Mouse (Mus musculus) heart, postnatal 0 days (tissue): Measurements from ENCODE around the gene Syn3. TPM values are rescaled to one million over a fixed set of nuclear protein-coding genes. Genes with fewer than 3 reads are reported as not detected.

Experiments
- ATAC-seq: fragments of 200-750 bp; cut with Nextera tagmentation; 2 replicates; pipeline ENCODE4 v1.8.0; 2017; ENCODE audit warnings: low read depth, moderate number of reproducible peaks, moderate library complexity; ENCODE audit not compliant: insufficient read depth
- DNase-seq: peaks from one replicate; pipeline ENCODE4 v3.0.0-alpha.2; 2016; ENCODE audit warnings: low spot score
- H3K27ac ChIP-seq: fragments of 300-500 bp; sonication (generic); 2 replicates; pipeline ENCODE4 v1.5.1; 2014; ENCODE audit warnings: low read depth, mild to moderate bottlenecking
- H3K27me3 ChIP-seq: fragments of 300-500 bp; sonication (generic); 2 replicates; pipeline ENCODE4 v1.6.1; 2014; ENCODE audit warnings: low read length, mixed read lengths; ENCODE audit not compliant: control insufficient read depth, insufficient read depth
- H3K36me3 ChIP-seq: fragments of 300-500 bp; sonication (generic); replicated peaks from 2 replicates; pipeline ENCODE4 v1.6.1; 2014; ENCODE audit warnings: low read length, mixed read lengths; ENCODE audit not compliant: control insufficient read depth, insufficient read depth
- H3K4me1 ChIP-seq: fragments of 300-500 bp; sonication (generic); 2 replicates; pipeline ENCODE4 v1.6.1; 2014; ENCODE audit warnings: antibody characterized with exemption; ENCODE audit not compliant: control insufficient read depth, insufficient read depth
- H3K4me2 ChIP-seq: fragments of 300-500 bp; sonication (generic); 2 replicates; pipeline ENCODE4 v1.6.1; 2014; ENCODE audit warnings: low read depth, mild to moderate bottlenecking, low read length, moderate library complexity
- H3K4me3 ChIP-seq: fragments of 300-500 bp; sonication (generic); 2 replicates; pipeline ENCODE4 v1.5.1; 2014; ENCODE audit warnings: low read depth, low read length
- H3K9ac ChIP-seq: fragments of 300-500 bp; sonication (generic); replicated peaks from 2 replicates; pipeline ENCODE4 v1.6.1; 2014; ENCODE audit warnings: low read depth, low read length, mixed read lengths
- H3K9me3 ChIP-seq: fragments of 300-500 bp; sonication (generic); replicated peaks from 2 replicates; pipeline ENCODE4 v1.6.1; 2016; ENCODE audit warnings: low read length; ENCODE audit not compliant: control insufficient read depth
- CTCF ChIP-seq: IDR thresholded peaks from 2 replicates; pipeline ENCODE4 v1.5.1; 2016; ENCODE audit warnings: antibody characterized with exemption, control low read depth, low read depth
- EP300 ChIP-seq: IDR thresholded peaks from 2 replicates; pipeline ENCODE4 v1.6.1; 2016; ENCODE audit warnings: antibody characterized with exemption, low read depth
- WGBS: fragments of 180-500 bp; shearing (Covaris S2); extraction: QIAGEN DNeasy Blood & Tissue Kit; methylation state at CpG from one replicate; pipeline ENCODE4 v1.1.7; 2014; 5-methylcytosine and 5-hydroxymethylcytosine counted together
- polyA plus RNA-seq: library from polyadenylated mRNA; unstranded; fragments of >200 nt; fragmentation: Nextera tagmentation; extraction: Ambion mirVana; gene quantifications from 2 replicates; pipeline ENCODE4 v1.2.1, GENCODE M21; 2015
- total RNA-seq: library from RNA; depleted of rRNA; stranded (reverse); fragments of >200 nt; gene quantifications from 2 replicates; pipeline ENCODE4 v1.2.3, GENCODE M21; 2014; ENCODE audit warnings: low replicate concordance

The Syn3 gene
- total and polyA plus RNA-seq, 2 experiments from 2014 or later: 0.48 TPM; not detected in 1

DNA sequence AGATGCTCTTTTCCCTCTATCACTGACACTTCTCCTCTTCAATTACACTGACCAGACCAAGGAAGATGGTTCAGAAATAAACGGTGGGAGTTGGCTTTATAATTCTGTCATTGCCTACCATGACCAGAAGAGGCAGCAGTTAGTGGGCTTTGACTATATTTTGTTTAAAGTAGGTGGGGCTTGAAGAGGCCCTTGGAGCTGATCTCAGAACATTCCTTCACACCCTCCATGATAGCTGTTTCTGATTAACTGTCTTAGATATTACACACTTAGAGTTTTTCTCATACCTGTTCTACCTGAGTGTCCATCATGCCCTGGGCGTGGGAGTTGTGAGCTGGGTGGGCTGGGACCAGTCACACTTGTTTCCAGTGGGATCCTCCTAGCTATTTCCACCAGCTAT is 170.0 kb downstream of the Syn3 start:
- no peaks in the 10 kb centered on the region for H3K27me3 ChIP-seq
- 74% methylated on average over 2 of the region's 2 CpGs for WGBS
- no peak overlapping the region for H3K27ac ChIP-seq

GRCm38 (mm10) chr10:86328143-86328542 is 170.6 kb downstream of the Syn3 start:
- Histone ChIP-seq H3K4me2 (no peak overlapping the region), H3K36me3 (peaks cover 13% of the 10 kb centered on the region)
- no peak for ATAC-seq

More for the DNA sequence above, 170.0 kb downstream of the Syn3 start:
- Histone ChIP-seq H3K4me3 (no peak overlapping the region), H3K9ac (no peak overlapping the region), H3K4me1 (peaks cover 60% of the 10 kb centered on the region), H3K36me3 (peaks cover 13% of the 10 kb centered on the region), H3K4me2 (no peak overlapping the region), H3K9me3 (no peaks in the 10 kb centered on the region)
- no peak for DNase-seq
- TF ChIP-seq EP300 (no peak), CTCF (peak; percentile 24; the same call in 1 of the 2 replicates)
- ATAC-seq: no peak

DNA sequence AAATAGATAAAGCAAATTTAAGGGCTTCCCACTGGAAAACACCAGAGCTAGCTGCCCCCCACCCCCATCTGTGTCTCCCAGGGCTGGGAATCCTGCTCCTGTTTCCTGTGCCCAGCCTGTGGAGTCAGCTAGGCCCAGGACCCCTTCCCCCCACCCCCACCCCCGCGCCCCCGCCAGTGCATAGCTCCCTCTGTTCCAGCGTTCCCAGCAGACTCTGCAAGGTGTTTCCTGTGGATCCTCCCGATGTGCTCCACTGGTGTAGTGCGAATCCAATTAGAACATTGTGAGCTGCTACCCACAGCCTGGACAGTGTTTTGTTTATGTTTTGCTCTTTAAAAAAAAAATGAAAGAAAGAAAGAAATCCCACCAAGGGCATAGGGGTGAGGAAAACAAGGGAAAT is 173.4 kb downstream of the Syn3 start:
- TF ChIP-seq EP300: no peak
- no peak for TF ChIP-seq CTCF
- Histone ChIP-seq H3K9me3 (no peaks in the 10 kb centered on the region), H3K36me3 (peaks cover 20% of the 10 kb centered on the region; the same call in 1 of the 2 replicates), H3K9ac (no peak overlapping the region), H3K4me3 (no peak overlapping the region), H3K27ac (peak overlapping the region; percentile 62), H3K27me3 (no peaks in the 10 kb centered on the region), H3K4me2 (no peak overlapping the region), H3K4me1 (peaks cover 52% of the 10 kb centered on the region)
- ATAC-seq: peak; percentile 36; the same call in 1 of the 2 replicates
- WGBS: 36% methylated on average over 6 of the region's 6 CpGs
- no peak for DNase-seq

More at GRCm38 (mm10) chr10:86328143-86328542, 170.6 kb downstream of the Syn3 start:
- Histone ChIP-seq H3K27me3 (no peaks in the 10 kb centered on the region), H3K27ac (no peak overlapping the region), H3K9ac (no peak overlapping the region), H3K4me1 (peaks cover 60% of the 10 kb centered on the region), H3K4me3 (no peak overlapping the region), H3K9me3 (no peaks in the 10 kb centered on the region)
- DNase-seq: no peak
- TF ChIP-seq EP300: no peak
- no peak for TF ChIP-seq CTCF
- 90% methylated on average over 4 of the region's 4 CpGs for WGBS

GRCm38 (mm10) chr10:86323275-86323994 is 175.3 kb downstream of the Syn3 start:
- H3K9ac ChIP-seq: no peak overlapping the region

GRCm38 (mm10) chr10:86322006-86322405 is 176.7 kb downstream of the Syn3 start:
- Histone ChIP-seq H3K4me2 (no peak overlapping the region), H3K4me1 (peaks cover 50% of the 10 kb centered on the region), H3K9ac (no peak overlapping the region), H3K36me3 (peaks cover 13% of the 10 kb centered on the region; the same call in 1 of the 2 replicates), H3K27me3 (no peaks in the 10 kb centered on the region), H3K4me3 (no peak overlapping the region), H3K27ac (0 out of 2 replicates have a peak overlapping the region, but pooled peaks have one; percentile 69), H3K9me3 (no peaks in the 10 kb centered on the region)
- TF ChIP-seq EP300: no peak
- TF ChIP-seq CTCF: 0 out of 2 replicates have a peak, but pooled peaks have one; percentile 15
- ATAC-seq (no peak), DNase-seq (no peak)
- WGBS: 55% methylated on average over 1 of the region's 1 CpGs

More at GRCm38 (mm10) chr10:86323275-86323994, 175.3 kb downstream of the Syn3 start:
- Histone ChIP-seq H3K27ac (no peak overlapping the region), H3K4me3 (no peak overlapping the region), H3K4me2 (no peak overlapping the region), H3K27me3 (no peaks in the 10 kb centered on the region), H3K4me1 (peaks cover 43% of the 10 kb centered on the region), H3K9me3 (no peaks in the 10 kb centered on the region), H3K36me3 (peaks cover 20% of the 10 kb centered on the region; the same call in 1 of the 2 replicates)
- 61% methylated on average over 4 of the region's 4 CpGs for WGBS
- TF ChIP-seq EP300 (no peak), CTCF (no peak)
- DNase-seq (no peak), ATAC-seq (no peak)
